Mouse (Mus musculus) layer of hippocampus, adult 8-10 months (tissue): Measurements from ENCODE around the gene Olfr668. TPM values are rescaled to one million over a fixed set of nuclear protein-coding genes. Genes with fewer than 3 reads are reported as not detected.
"Not testable (repeated sequence)": the region's sequence is repeated elsewhere in the genome, so short reads cannot be mapped to it uniquely, and the experiment has no call there.

Experiments
- DNase-seq, 2 experiments: peaks; one replicate each; pipeline ENCODE4 v3.0.0; 2022; ENCODE audit warnings: low spot score in 2 of 2
- total RNA-seq, 4 experiments: library from RNA; stranded (reverse); gene quantifications; 2 replicates each; pipeline ENCODE4 v1.2.4; 2022

Gene Olfr668
- not detected for total RNA-seq

- no peak for DNase-seq
Observed at GRCm38 (mm10) chr7:104927957-104928356, at the start of gene Olfr668. TSS of gene Olfr668 (minus strand) at chr7:104928057.

DNA sequence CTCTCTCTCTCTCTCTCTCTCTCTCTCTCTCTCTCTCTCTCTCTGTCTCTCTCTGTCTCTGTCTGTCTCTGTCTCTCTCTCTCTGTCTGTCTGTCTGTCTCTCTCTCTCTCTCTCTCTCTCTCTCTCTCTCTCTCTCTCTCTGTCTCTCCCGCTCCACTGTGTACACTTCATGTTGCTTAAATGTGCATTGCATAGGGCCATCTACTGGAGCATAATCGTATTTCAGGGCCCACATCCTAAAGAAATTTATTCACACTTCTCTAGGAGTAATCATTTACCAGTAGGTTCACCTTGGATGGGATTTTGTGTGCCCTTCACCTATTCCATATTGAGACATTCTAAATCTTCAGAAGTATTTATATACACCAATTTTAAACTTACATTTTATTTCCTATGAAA, 44.6 kb upstream of the Olfr668 start:
- DNase-seq, result not testable (repeated sequence)

DNA sequence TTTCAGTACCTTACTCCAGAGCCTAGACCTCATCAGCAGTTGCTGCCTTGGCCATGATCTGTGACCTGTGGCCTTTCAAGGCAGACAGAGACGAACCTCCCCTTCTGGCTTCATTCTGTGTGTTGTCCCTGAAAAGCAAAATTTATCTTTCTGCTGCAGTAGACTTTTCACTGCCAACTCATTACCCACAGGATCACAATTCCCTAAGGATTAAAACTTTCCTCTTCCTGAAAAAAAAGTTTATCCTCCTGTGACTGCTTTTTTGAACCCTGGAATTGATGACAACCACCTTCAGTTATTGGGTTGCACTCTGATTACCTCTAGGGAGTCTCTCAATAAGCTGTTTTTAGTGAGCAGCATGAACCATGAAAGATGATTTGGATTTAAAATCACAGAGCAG, 34.7 kb upstream of the Olfr668 start, which contains the start of gene Olfr670:
Gene Olfr670, minus strand, starts transcription at position 101 of the 400 bp plus-strand sequence.
- no peak for DNase-seq

DNA sequence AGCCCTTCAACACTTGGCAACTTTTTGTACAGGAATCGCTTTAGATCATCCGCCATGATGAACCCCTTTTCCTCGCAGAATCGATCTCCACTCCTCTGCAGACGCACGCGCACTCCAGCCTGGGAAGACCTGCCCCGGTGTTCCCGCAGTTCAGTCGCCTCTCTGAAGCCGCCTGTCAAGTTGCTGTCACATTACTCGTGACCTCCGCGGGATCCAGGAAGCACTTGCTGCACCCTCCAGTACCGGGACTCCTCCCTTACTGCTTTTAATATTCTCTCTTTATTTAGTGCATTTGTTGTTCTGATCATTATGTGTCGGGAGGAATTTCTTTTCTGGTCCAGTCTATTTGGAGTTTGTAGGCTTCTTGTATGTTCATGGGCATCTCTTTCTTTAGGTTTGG, 22.4 kb upstream of the Olfr668 start:
- not testable (repeated sequence) for DNase-seq

DNA sequence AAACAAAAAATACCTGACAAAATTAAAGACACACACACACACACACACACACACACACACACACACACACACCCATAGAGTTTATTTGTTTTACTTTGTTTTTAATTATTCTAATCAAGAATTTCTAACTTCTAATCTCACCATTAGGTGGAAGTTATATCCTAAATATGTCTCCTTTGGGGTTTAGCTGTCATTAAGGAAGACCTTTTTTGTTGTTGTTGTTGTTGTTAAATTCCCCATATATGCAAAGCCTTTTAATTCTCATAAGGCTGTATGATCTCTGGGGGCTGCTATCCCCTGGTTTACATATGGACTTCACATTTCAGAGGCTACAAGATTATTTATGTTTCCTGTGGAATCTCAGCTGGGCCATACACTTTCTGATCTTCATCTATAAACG, 6.1 kb upstream of the Olfr668 start, which contains the start of gene Olfr669:
Gene Olfr669, plus strand, starts transcription at position 301 of the 400 bp plus-strand sequence.
- no peak for DNase-seq

DNA sequence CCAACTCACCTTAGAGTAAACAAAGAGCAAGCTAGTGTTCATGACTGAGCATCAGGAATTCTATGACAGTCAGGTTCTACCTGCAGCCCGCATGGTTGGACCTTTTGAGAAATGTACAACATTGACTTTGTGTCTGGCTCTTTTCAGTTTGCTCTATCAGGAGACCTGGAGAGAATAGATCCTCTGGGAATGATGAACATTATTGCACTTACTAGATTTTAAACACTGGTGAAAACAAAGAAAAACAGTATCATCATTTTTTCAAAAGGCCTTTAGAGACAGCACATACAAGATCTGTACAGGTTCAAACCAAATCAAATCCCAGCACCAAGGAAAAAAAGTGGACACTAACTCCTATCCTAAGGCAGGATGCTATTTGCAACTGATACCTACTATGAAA, 6.5 kb downstream of the Olfr668 start, which contains the start of gene Olfr667:
Gene Olfr667, minus strand, starts transcription at position 101 of the 400 bp plus-strand sequence.
- no peak for DNase-seq

- DNase-seq, result no peak
Observed at GRCm38 (mm10) chr7:104895852-104896251, 32.0 kb downstream of the Olfr668 start, which contains the start of gene Olfr666. TSS of gene Olfr666 (minus strand) at chr7:104895952.

- no peak for DNase-seq
Observed at GRCm38 (mm10) chr7:104877731-104878130, 50.1 kb downstream of the Olfr668 start, which contains the start of gene Olfr665. TSS of gene Olfr665 (plus strand) at chr7:104878031.

Other genes with a start within 250 kb of the Olfr668 start
- gene Olfr661, start 241.6 kb downstream of the Olfr668 start, total RNA-seq, result not detected
- gene Usp17le, start 150.6 kb downstream of the Olfr668 start, total RNA-seq, result not detected
- not detected for gene Usp17lb, start 85.5 kb downstream of the Olfr668 start, total RNA-seq
- gene Usp17la, start 71.0 kb downstream of the Olfr668 start, total RNA-seq, result not detected
- gene Olfr665, start 50.0 kb downstream of the Olfr668 start, total RNA-seq, result not detected
- gene Olfr666, start 32.1 kb downstream of the Olfr668 start, total RNA-seq, result not detected
- gene Olfr667, start 6.6 kb downstream of the Olfr668 start, total RNA-seq, result not detected
- gene Olfr669, start 6.2 kb upstream of the Olfr668 start, total RNA-seq, result not detected
- not detected for gene Olfr670, start 34.6 kb upstream of the Olfr668 start, total RNA-seq
- gene Olfr671, start 51.1 kb upstream of the Olfr668 start, total RNA-seq, result not detected
- gene Olfr672, start 74.0 kb upstream of the Olfr668 start, total RNA-seq, result not detected
- not detected for gene Olfr675, start 100.4 kb upstream of the Olfr668 start, total RNA-seq
- gene Olfr676, start 104.6 kb upstream of the Olfr668 start, total RNA-seq, result not detected
- gene Olfr677, start 123.3 kb upstream of the Olfr668 start, total RNA-seq, result not detected
- not detected for gene Olfr678, start 136.4 kb upstream of the Olfr668 start, total RNA-seq
- gene Olfr679, start 153.1 kb upstream of the Olfr668 start, total RNA-seq, result not detected
- not detected for gene Olfr680-ps1, start 164.8 kb upstream of the Olfr668 start, total RNA-seq
- not detected for gene Olfr681, start 188.8 kb upstream of the Olfr668 start, total RNA-seq
- not detected for gene Olfr683, start 219.0 kb upstream of the Olfr668 start, total RNA-seq
- gene Olfr684, start 235.6 kb upstream of the Olfr668 start, total RNA-seq, result not detected